Mouse (Mus musculus) ES-E14 (cell line): ENCODE data around the gene Ddx28. TPM values are rescaled to one million over a fixed set of nuclear protein-coding genes. Genes with fewer than 3 reads are reported as not detected.
"Not testable (repeated sequence)": the region's sequence is repeated elsewhere in the genome, so short reads cannot be mapped to it uniquely, and the experiment has no call there.

Experiments used
- DNase-seq: peaks from one replicate; pipeline ENCODE4 v3.0.0-alpha.2; 2013; ENCODE audit warnings: low read depth, low spot score
- H3K27ac ChIP-seq: 2 replicates; pipeline ENCODE4 v1.5.1; 2012; ENCODE audit warnings: low read depth, mild to moderate bottlenecking, low read length, moderate library complexity, mixed read lengths; ENCODE audit not compliant: poor library complexity, insufficient read depth, severe bottlenecking
- H3K36me3 ChIP-seq: 2 replicates; pipeline ENCODE4 v1.6.1; 2012; ENCODE audit warnings: mild to moderate bottlenecking, low read length, moderate library complexity, mixed read lengths; ENCODE audit not compliant: control insufficient read depth, poor library complexity, insufficient read depth, severe bottlenecking
- H3K4me1 ChIP-seq, 2 experiments: fragments of 150-350 bp in 1 of 2; sonication (generic) in 1 of 2; 2 replicates each; pipeline ENCODE4 v1.6.1; 2012; ENCODE audit warnings: low read length in 2 of 2, mild to moderate bottlenecking in 1 of 2, mixed read lengths in 1 of 2; ENCODE audit not compliant: control insufficient read depth in 2 of 2, insufficient read depth in 2 of 2, poor library complexity in 1 of 2
- H3K4me3 ChIP-seq, 2 experiments: fragments of 150-350 bp in 1 of 2; sonication (generic) in 1 of 2; 2 replicates each; pipeline ENCODE4 v1.5.1; 2012; ENCODE audit warnings: low read length in 2 of 2, low read depth in 1 of 2, mild to moderate bottlenecking in 1 of 2, mixed read lengths in 1 of 2; ENCODE audit not compliant: insufficient read depth in 1 of 2, poor library complexity in 1 of 2, severe bottlenecking in 1 of 2
- H3K9ac ChIP-seq: 2 replicates; pipeline ENCODE4 v1.6.1; 2012; ENCODE audit warnings: low read depth, mild to moderate bottlenecking, low read length, mixed read lengths; ENCODE audit not compliant: poor library complexity, insufficient read depth, severe bottlenecking
- H3K9me3 ChIP-seq: fragments of 150-350 bp; sonication (generic); 2 replicates; pipeline ENCODE4 v1.6.1; 2012; ENCODE audit warnings: low read depth, mild to moderate bottlenecking, low read length; ENCODE audit not compliant: control insufficient read depth, insufficient read depth
- CHD2 ChIP-seq: IDR thresholded peaks from 2 replicates; pipeline ENCODE4 v1.6.1; 2014; ENCODE audit warnings: mild to moderate bottlenecking, low read depth, low read length, inconsistent platforms
- HCFC1 ChIP-seq: IDR thresholded peaks from 2 replicates; pipeline ENCODE4 v1.6.1; 2012; ENCODE audit warnings: low read length, inconsistent platforms, borderline replicate concordance; ENCODE audit not compliant: insufficient read depth
- MAFK ChIP-seq: IDR thresholded peaks from 2 replicates; pipeline ENCODE4 v1.6.1; 2014; ENCODE audit warnings: mild to moderate bottlenecking, low read depth, low read length, inconsistent platforms; ENCODE audit not compliant: insufficient read depth
- ZC3H11A ChIP-seq: IDR thresholded peaks from 2 replicates; pipeline ENCODE4 v1.6.1; 2012; ENCODE audit warnings: low read depth, mild to moderate bottlenecking, inconsistent platforms, low read length, borderline replicate concordance
- ZNF384 ChIP-seq: IDR thresholded peaks from 2 replicates; pipeline ENCODE4 v1.6.1; 2012; ENCODE audit warnings: low read depth, low read length, inconsistent platforms
- in situ Hi-C, 2 experiments: fragments of 600-800 bp; cut with MboI; formaldehyde crosslinking; loops; one replicate each; pipeline ENCODE4 v1.15.1; 2025; ENCODE audit warnings: low sequenced_read_pairs in 2 of 2, inconsistent platforms in 1 of 2; ENCODE audit not compliant: unreplicated experiment in 2 of 2
- total RNA-seq: library from RNA; depleted of rRNA; stranded (reverse); fragments of 300-350 nt; gene quantifications from 2 replicates; pipeline ENCODE4 v1.2.3, GENCODE M21; 2012

Ddx28 gene
- total RNA-seq, 1 experiment: 31.5 TPM

GRCm38 (mm10) chr8:106010748-106011642 is 687 bp downstream of the Ddx28 start:
- in situ Hi-C loops: no loop called here
- peaks cover 8% of the 10 kb centered on the region; the same call in 1 of the 2 replicates for H3K36me3 ChIP-seq
- peak overlapping the region; percentile 84 for H3K9ac ChIP-seq
- no peaks in the 10 kb centered on the region for H3K9me3 ChIP-seq
- H3K4me3 ChIP-seq: peak overlapping the region; percentile 79 to 95
- TF ChIP-seq ZC3H11A: no peak
- TF ChIP-seq HCFC1: peak; percentile 83
- peak; percentile 92 for DNase-seq
- no peak overlapping the region for H3K27ac ChIP-seq
- peaks cover 0 to 2% of the 10 kb centered on the region in 2 experiments; a peak in 1 of 4 replicates for H3K4me1 ChIP-seq

DNA sequence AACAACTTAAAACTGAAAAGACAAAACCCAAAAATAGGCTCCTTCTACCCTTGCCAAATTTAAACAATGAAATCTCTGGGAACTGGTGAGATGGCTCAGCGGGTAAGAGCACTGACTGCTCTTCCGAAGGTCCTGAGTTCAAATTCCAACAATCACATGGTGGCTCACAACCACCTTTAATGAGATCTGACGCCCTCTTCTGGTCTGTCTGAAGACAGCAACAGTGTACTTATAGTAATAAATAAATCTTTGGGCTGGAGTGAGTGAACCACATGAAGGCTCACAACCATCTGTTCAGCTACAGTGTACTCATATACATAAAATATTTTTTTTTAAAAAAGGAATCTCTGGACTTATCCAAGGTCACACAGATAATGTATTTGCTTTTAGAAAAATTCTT is 3.8 kb downstream of the Ddx28 start:
- H3K27ac ChIP-seq, H3K4me3 ChIP-seq, in situ Hi-C loops, H3K9me3 ChIP-seq, H3K36me3 ChIP-seq, H3K4me1 ChIP-seq, DNase-seq, H3K9ac ChIP-seq: not testable (repeated sequence)

DNA sequence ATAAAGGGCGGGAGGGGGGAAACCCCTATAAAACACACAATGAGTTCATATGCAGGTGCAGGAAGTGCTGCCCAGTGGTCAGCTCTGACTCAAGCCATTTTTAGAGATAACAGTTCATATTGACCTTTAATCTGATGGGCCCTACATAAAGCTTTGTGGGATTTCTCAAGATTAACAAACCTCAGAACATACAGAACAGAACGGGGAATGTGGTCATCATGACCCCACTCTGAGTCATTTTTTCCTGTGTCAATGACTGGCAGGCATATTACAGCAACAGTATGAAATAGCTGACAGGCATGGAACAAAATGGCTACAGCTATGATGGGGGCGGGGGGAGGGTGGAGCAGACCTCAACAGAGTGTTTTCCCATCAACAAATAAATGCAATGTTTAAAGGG is 4.5 kb downstream of the Ddx28 start:
- Histone ChIP-seq H3K9ac (no peak overlapping the region), H3K36me3 (peaks cover 3% of the 10 kb centered on the region; the same call in 1 of the 2 replicates), H3K27ac (no peak overlapping the region), H3K4me1 (peaks cover 0 to 2% of the 10 kb centered on the region in 2 experiments; a peak in 1 of 4 replicates), H3K4me3 (no peak overlapping the region), H3K9me3 (no peaks in the 10 kb centered on the region)
- TF ChIP-seq CHD2: no peak
- no peak for TF ChIP-seq ZNF384
- no peak for TF ChIP-seq MAFK
- TF ChIP-seq HCFC1: no peak
- no peak for DNase-seq
- in situ Hi-C loops: no loop called here

- Histone ChIP-seq H3K9ac (no peak overlapping the region), H3K4me1 (peaks cover 0 to 2% of the 10 kb centered on the region in 2 experiments; a peak in 1 of 4 replicates), H3K9me3 (no peaks in the 10 kb centered on the region), H3K27ac (no peak overlapping the region), H3K36me3 (peaks cover 3% of the 10 kb centered on the region; the same call in 1 of the 2 replicates), H3K4me3 (no peak overlapping the region)
- TF ChIP-seq HCFC1: no peak
- no peak for TF ChIP-seq ZNF384
- no peak for TF ChIP-seq MAFK
- TF ChIP-seq CHD2: no peak
- TF ChIP-seq ZC3H11A: no peak
- in situ Hi-C loops: no loop called here
- no peak for DNase-seq
Observed at GRCm38 (mm10) chr8:106006413-106006812, 5.3 kb downstream of the Ddx28 start.

DNA sequence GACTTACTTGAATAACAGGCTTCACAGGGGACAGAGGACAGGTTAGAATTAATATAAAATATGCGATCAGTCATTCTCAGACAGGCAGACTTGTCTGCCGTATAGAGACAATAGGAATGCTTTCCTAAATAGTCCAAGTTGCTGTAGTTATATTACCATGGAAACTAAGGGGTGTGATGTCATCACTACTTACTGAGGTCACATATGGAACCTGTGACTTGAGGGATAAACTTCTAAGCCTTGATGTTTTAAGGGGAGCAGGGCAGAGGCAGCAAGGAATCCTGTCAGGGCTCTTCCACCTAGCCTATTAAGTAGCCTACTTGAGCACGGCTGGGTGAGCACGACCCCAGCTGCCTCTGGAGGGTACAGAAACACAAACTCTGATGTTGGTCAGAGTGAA is 5.8 kb downstream of the Ddx28 start, which contains the start of gene Dpep2nb:
Gene Dpep2nb, minus strand, starts transcription at position 101 of the 400 bp plus-strand sequence.
- Histone ChIP-seq H3K9me3 (no peaks in the 10 kb centered on the region), H3K9ac (no peak within 1 kb of the TSS), H3K27ac (no peak within 1 kb of the TSS), H3K36me3 (peaks cover 3% of the 10 kb centered on the region; the same call in 1 of the 2 replicates), H3K4me3 (no peak within 1 kb of the TSS), H3K4me1 (peaks cover 0 to 2% of the 10 kb centered on the region in 2 experiments; a peak in 1 of 4 replicates)
- DNase-seq: no peak
- TF ChIP-seq MAFK: no peak
- TF ChIP-seq ZC3H11A: no peak
- no peak for TF ChIP-seq CHD2
- no peak for TF ChIP-seq HCFC1
- no peak for TF ChIP-seq ZNF384
- in situ Hi-C loops: no loop called here
